Mouse (Mus musculus) erythroid progenitor cell, adult 5-6 weeks (primary cell): ENCODE data around the gene Tbc1d1. TPM values are rescaled to one million over a fixed set of nuclear protein-coding genes. Genes with fewer than 3 reads are reported as not detected.
"Not testable (repeated sequence)": the region's sequence is repeated elsewhere in the genome, so short reads cannot be mapped to it uniquely, and the experiment has no call there.

Experiments used
- ATAC-seq: replicated peaks from 2 replicates; pipeline ENCODE4 v1.8.0; 2016; ENCODE audit warnings: moderate number of reproducible peaks, mild to moderate bottlenecking, moderate TSS enrichment, inconsistent platforms; ENCODE audit not compliant: poor library complexity, low FRiP score, severe bottlenecking
- total RNA-seq, 2 experiments: library from RNA; stranded (forward) in 1 of 2; stranded (reverse) in 1 of 2; fragments of 150-400 nt in 1 of 2; fragments of 186-747, 209-891 nt in 1 of 2; gene quantifications; 2 replicates each; pipeline versions ENCODE4 v1.2.3 to v1.2.4; 2015 to 2017; ENCODE audit warnings: low replicate concordance in 2 of 2

Gene Tbc1d1
- total RNA-seq, 2 experiments from 2014 or later = 5.7 to 15.1 TPM

DNA sequence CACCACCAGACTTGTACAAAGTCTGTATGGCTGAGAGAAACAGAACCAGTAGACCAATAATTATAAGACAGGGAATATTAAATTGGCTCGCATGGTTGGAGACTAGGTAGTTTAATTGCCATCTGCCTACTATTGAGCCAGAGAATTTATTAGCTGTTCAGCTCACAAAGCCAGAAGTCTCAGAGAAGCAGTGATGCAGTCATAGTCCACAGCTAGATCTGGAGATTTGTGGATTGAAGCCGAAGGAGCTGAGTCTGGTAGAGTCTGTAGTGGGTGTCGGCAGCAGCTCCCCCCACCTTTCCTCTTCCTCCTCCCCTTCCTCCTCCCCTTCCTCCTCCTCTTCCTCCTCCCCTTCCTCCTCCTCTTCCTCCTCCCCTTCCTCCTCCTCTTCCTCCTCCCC is 184.3 kb downstream of the Tbc1d1 start:
- no peak for ATAC-seq

DNA sequence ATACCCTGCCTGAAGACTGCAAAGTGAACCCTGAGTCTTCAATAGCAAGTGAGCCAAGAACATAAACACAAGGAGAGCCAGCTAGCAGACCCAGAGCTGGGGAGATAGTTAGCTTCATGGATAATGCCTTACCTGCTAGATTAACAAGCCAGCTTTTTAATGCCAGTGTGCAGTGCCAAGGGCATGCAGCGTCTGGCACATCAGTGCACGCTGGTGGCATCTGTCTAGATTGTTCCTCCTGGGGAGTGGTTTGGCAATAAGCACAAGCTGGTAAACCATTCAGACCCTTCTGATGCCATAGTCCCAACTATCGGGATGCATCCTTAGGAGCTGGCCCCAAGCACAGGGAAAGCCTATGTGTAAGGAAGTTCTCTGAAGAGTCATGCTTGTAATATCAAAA is 185.6 kb downstream of the Tbc1d1 start:
- no peak for ATAC-seq

DNA sequence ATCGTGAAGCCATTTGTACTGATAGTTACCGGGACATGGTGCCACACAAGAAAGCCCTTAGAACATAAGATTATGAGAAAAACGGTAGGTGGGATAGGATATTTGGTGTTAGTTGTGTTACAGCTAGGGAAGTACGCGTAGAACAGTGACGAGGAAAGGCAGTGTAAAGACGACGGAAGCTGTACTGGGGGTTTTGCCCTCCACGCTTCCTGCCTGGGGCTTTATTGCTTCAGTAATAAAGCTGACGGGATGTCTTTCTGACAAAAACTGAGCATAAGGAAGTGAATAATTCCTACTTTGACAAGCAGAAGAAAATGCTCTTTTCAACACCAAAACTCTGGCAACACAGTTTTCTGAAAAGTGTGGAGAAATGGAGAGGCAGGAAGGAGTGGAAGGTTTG is 186.0 kb downstream of the Tbc1d1 start:
- no peak for ATAC-seq

DNA sequence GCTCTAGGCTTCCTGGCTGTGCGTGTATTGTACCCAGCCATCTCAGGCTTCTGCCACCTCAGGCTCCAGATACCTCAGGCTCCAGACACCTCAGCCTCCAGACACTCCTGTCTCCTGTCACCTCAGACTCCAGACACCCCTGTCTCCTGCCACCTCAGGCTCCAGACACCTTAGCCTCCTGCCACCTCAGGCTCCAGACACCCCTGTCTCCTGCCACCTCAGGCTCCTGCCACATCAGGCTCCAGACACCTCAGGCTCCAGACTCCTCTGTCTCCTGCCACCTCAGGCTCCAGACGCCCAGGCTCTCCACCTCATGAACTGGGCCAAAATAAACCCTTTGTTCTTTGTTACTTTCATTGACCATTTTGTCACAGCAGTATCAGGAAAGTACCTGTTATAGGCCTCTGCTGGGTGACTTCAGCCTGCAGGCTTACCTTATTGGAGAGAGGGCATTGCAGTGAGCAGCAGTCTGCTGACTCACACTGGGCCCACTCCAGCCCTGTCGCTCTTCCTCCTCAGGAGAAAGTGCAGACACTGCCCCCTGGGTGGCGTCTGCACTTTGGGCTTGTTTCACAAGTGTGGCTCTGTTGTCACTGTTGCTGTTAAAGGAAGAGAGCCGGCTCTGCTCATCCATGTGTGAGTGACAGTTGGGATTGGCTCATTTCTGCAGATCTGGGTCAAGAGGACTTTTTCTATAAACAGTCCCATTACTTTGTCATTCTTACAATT is 188.0 kb downstream of the Tbc1d1 start:
- no peak for ATAC-seq

DNA sequence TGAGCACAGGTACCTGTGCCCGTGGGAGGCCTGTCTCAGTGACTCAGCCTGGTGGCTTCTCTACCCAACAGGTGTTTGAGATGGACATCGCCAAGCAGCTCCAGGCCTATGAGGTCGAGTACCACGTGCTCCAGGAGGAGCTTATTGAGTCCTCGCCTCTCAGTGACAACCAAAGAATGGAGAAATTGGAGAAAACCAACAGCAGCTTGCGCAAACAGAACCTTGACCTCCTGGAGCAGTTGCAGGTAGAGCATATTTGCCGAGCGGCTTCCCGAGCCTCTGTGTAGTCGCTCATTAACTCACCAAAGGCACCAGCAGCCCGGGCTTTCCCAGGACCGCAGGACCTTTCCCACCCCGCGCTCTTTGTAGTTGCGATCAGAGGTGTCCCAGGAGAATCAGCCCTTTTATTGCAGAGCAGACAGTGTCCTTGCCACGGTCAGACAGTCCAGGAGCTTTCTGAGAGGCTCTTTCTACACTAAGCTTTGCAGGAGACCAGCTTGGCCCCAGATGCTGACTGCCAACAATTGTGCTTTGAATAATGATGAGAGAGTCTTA is 189.2 kb downstream of the Tbc1d1 start:
- ATAC-seq = no peak

DNA sequence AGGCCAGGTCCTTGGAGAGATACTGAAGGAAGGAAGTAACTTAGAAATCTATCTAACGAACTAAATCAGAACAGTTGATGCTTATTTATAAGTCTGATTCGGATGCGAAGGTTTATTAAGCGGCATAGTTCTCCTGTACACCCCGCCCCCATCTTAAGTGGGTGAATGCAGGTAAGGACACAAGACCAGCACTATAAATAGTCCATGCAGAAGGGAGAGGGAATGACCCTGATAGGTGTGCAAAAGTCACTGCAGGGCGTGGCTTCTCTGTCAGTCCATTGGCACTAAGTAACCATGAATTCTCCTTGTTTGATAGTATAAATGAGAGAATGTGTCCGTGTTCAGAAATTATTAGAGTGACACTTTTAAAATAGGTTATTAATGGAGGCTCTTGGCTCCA is 189.7 kb downstream of the Tbc1d1 start:
- ATAC-seq = no peak

DNA sequence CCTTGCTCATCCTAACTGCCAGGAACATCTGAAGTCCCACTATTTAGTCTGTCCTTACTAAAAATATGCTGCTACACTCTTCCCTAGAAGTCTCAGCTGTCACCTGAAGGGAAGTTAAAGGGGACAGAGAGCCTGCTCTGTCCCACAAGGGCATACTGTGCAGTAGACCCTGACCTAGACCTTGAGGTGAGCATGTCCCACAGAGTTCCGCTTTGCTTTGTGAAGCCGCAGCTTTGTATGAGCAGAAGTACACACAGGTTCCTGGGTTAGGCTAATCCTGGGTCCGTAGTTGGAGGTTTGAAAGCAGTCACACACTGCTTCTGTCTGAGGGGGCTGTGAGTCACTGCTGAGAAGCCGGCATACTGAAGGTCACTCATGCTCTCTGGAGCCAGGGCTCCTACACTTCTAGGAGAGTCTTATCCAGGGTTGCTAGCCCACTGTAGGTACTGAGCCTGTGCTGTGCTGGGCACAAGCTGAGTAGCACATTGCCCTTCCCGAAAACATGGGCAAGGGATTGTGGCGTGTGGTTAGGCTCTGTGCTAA is 190.3 kb downstream of the Tbc1d1 start:
- no peak for ATAC-seq

DNA sequence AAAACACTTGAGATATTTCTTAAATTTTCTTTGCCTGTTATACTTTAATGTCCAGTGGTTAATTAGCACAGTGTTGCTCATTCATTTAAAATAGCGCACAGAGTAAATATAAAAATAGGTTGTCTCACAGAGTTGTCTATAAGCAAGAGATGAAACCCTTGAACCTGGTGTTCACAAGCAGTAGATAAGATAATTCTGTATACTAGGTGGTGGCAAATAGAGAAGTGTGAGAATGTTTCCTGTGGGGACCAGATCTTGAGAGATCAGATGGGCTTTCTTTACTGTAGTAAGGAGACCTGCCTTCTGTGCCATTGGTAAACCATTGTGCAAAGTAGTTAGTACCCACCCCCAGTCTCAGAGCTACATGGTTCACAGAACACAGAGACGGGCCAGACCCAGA is 192.1 kb downstream of the Tbc1d1 start:
- ATAC-seq = no peak

DNA sequence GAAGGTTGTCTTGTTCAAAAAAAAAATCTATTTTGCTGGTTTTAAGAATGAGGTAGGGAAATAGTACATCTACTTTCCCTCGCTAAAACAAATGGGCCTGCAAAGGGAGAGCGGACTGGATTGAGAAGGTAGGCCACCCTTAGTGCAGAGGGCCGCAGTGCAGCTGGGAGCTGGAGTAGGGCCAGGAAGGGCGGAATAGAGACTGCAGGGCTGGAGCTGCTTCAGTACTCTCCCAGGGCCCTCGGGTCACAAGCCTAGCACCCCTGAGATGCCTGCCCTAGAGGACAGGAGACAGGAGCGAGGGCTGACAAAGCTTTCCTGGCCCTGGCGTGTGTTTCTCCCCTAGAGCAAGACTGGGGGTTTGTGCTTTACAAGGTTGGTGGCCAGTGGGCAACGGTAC is 192.7 kb downstream of the Tbc1d1 start:
- ATAC-seq = no peak

- no peak for ATAC-seq
These were observed 195.9 kb downstream of the Tbc1d1 start for GRCm38 (mm10) chr5:64351968-64352367.

GRCm38 (mm10) chr5:64358639-64359584 is 202.8 kb downstream of the Tbc1d1 start:
- no peak for ATAC-seq

- no peak for ATAC-seq
These were observed 204.2 kb downstream of the Tbc1d1 start for GRCm38 (mm10) chr5:64360147-64360875.

DNA sequence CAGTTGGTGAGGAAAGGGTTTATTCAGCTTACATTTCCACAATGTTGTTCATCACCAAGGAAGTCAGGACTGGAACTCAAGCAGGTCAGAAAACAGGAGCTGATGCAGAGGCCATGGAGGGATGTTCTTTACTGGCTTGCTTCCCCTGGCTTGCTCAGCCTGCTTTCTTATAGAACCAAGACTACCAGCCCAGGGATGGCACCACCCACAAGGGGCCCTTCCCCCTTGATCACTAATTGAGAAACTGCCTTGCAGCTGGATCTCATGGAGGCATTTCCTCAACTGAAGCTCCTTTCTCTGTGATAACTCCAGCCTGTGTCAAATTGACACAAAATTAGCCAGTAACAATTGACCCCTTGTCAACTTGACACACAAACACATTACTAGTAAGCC is 204.8 kb downstream of the Tbc1d1 start:
- not testable (repeated sequence) for ATAC-seq

- no peak for ATAC-seq
These were observed 207.8 kb downstream of the Tbc1d1 start for GRCm38 (mm10) chr5:64363859-64364406.

- ATAC-seq = no peak
These were observed 208.5 kb downstream of the Tbc1d1 start for GRCm38 (mm10) chr5:64364432-64365125.

DNA sequence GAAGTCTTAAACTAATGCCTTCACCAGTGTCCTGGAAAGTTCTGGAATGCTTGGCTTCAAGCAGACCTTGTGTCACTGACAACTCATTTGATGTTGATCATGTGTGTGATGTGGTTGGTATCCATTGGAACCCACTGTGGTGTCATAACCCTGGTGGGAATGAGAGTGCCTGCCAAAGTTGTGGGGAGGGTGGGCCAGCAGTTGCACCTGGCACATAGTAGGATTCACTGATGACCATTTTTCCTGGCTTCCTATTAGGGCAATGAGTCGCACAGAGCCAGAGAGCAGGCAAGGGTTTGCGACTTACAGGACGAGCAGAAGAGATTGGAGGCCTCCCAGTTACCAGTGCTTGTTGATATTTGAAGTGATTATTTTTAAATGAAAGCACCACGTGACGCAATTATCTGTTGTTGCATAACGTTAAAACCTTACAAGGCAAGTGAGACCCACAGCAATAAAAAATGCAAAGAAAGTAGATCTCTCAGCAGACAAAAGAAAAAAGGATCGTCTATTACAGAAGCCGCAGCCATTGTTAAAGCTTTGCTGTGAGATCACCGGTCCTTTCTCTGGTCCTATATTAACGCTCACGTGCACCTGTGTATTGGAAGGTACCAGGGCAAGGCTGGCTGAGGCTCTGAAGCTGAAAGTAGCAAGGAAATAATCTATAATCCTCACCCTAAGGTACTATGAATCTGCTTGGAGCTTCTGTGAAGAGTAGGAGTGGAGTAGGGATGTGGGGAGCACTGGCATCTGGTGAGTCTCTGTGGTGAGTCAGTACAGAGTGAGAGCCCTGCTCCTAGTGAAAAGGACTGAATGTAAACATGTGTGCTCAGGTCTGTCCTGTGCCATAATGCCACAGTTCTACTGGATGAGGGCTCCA is 209.3 kb downstream of the Tbc1d1 start:
- ATAC-seq = no peak

- ATAC-seq = no peak
These were observed 210.0 kb downstream of the Tbc1d1 start for GRCm38 (mm10) chr5:64366113-64366512.

DNA sequence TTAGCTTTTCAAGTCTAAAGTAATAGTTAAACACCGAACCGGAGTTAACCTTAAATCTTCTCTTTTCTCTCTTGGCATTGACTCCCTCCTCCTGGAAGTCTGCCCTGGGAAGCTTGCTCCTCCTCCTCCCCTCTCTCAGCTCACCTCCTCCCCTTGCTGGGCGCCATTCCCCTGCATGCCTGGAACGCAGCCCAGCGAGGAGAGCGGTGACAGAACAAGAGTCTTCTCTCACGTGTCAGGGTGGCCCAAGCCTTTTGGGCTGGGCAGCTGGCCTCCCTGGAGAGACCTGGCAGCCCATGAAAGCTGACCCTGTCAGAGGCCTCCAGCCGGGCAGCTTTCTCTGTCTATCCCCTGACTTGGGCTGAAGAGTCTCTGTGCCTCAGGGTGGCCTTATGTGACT is 211.3 kb downstream of the Tbc1d1 start:
- ATAC-seq = no peak
